21 mouse cellular contexts compared by ENCODE assay signal in the genomic region with DNA sequence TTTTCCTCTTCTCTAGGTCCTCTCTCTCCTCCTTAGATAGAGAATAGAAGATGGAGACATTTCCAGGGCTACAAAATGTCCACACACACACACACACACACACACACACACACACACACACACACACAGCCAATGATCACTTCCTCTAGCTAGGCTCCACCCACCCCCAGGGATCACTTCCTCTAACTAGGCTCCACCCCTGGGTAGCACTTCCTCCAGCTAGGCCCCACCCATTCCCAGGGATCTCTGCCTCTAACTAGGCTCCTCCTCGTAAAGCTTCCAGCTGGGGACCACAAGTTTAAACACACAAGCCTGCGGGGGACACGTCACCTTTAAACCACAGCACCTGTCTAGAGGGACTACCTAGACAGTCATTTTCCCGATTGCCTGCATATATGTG. TPM values are rescaled to one million over a fixed set of nuclear protein-coding genes. Genes with fewer than 3 reads are reported as not detected.
DNase-seq lines count a peak whose midpoint lies in the region; ATAC-seq and TF ChIP-seq lines count a peak whose summit lies in the region.
"Had no signal": no experiment of that assay in that cellular context is flagged by ENCODE, and none has a peak within 500 bp of the region (broad histone marks: within the 10 kb centered on the region; RNA-seq: fewer than 3 reads in every experiment).

No protein-coding gene starts in this region.

- H3K36me3 ChIP-seq in lung, postnatal 0 days (ENCODE audit: insufficient read depth, low read length): no peaks in the 10 kb centered on the region
- H3K36me3 ChIP-seq in MEL (ENCODE audit: control insufficient read depth in 1 of 2, insufficient read depth in 2 of 2, low read length in 2 of 2): no peaks in the 10 kb centered on the region
- no peaks in the 10 kb centered on the region for H3K36me3 ChIP-seq in intestine, embryonic 15.5 days
- H3K36me3 ChIP-seq: embryonic facial prominence, embryonic 15.5 days; forebrain, embryonic 10.5 days; hindbrain, embryonic 12.5 days had no signal

- no peak for TF ChIP-seq POLR2A in MEL (IDR thresholded peaks at IDR 0.05; ENCODE audit: control insufficient read depth in 1 of 2, insufficient read depth in 1 of 2, low read depth in 1 of 2, low read length in 2 of 2, poor library complexity in 1 of 2)

- TF ChIP-seq EP300 in lung, postnatal 0 days (IDR thresholded peaks at IDR 0.05): no peak
- no peak for TF ChIP-seq EP300 in MEL (IDR thresholded peaks at IDR 0.05; ENCODE audit: low read depth in 1 of 2, low read length in 2 of 2)

- no peaks in the 10 kb centered on the region; the same call in 1 of the 2 replicates for H3K4me1 ChIP-seq in lung, postnatal 0 days (ENCODE audit: insufficient read depth, low read depth, low read length)
- no peaks in the 10 kb centered on the region for H3K4me1 ChIP-seq in MEL (ENCODE audit: control insufficient read depth in 1 of 2, insufficient read depth in 2 of 2, low read length in 2 of 2)
- H3K4me1 ChIP-seq in intestine, embryonic 15.5 days (replicated peaks): no peaks in the 10 kb centered on the region
- H3K4me1 ChIP-seq: embryonic facial prominence, embryonic 15.5 days; forebrain, embryonic 10.5 days; hindbrain, embryonic 12.5 days had no signal

- no peak overlapping the region for H3K4me3 ChIP-seq in lung, postnatal 0 days (ENCODE audit: low read depth, low read length)
- H3K4me3 ChIP-seq in MEL (ENCODE audit: control insufficient read depth in 1 of 2, insufficient read depth in 1 of 2, low read depth in 2 of 2, low read length in 2 of 2): no peak overlapping the region
- no peak overlapping the region for H3K4me3 ChIP-seq in intestine, embryonic 15.5 days (replicated peaks)
- H3K4me3 ChIP-seq: embryonic facial prominence, embryonic 15.5 days; forebrain, embryonic 10.5 days; hindbrain, embryonic 12.5 days had no signal

- DNase-seq in lung, postnatal 0 days (ENCODE audit: low spot score): peak; percentile 7
- DNase-seq in lung, postnatal 25 days (ENCODE audit: low spot score): no peak
- peak; percentile 36 for DNase-seq in 3T3-L1 (ENCODE audit: low read depth, low spot score)
- peak; percentile 12 for DNase-seq in MEL (ENCODE audit: low read depth, low spot score)
- peak; percentile 7 for DNase-seq in induced T-regulatory cell, adult 2 months (ENCODE audit: low read depth)
- DNase-seq in left cerebral cortex, adult 18-20 months (ENCODE audit: low spot score in 2 of 2): no peak
- DNase-seq: cerebellum, adult 9-11 months; embryo, embryonic 11 days; gastrocnemius, postnatal 10 days; kidney, postnatal 10 days; layer of hippocampus, adult 9-11 months; midbrain, embryonic 14.5 days; spleen, adult 18-20 months; thymus, postnatal 25 days had no signal

- H3K27ac ChIP-seq in lung, postnatal 0 days (ENCODE audit: low read length): no peak overlapping the region
- no peak overlapping the region for H3K27ac ChIP-seq in MEL (ENCODE audit: control insufficient read depth, low read depth, low read length)
- H3K27ac ChIP-seq in intestine, embryonic 15.5 days: no peak overlapping the region
- H3K27ac ChIP-seq: embryonic facial prominence, embryonic 15.5 days; forebrain, embryonic 10.5 days; hindbrain, embryonic 12.5 days; macrophage; stomach, postnatal 0 days had no signal

- no peak overlapping the region for H3K4me2 ChIP-seq in lung, postnatal 0 days (replicated peaks; ENCODE audit: low read depth, low read length)
- H3K4me2 ChIP-seq in intestine, embryonic 15.5 days (replicated peaks): no peak overlapping the region
- H3K4me2 ChIP-seq: embryonic facial prominence, embryonic 15.5 days; hindbrain, embryonic 12.5 days had no signal

- H3K9me3 ChIP-seq in lung, postnatal 0 days (ENCODE audit: low read length): no peaks in the 10 kb centered on the region
- no peaks in the 10 kb centered on the region for H3K9me3 ChIP-seq in MEL (replicated peaks; ENCODE audit: insufficient read depth, low read length)
- no peaks in the 10 kb centered on the region for H3K9me3 ChIP-seq in intestine, embryonic 15.5 days
- H3K9me3 ChIP-seq: embryonic facial prominence, embryonic 15.5 days; forebrain, embryonic 10.5 days; hindbrain, embryonic 12.5 days had no signal

- no peak for TF ChIP-seq RAD21 in MEL (IDR thresholded peaks at IDR 0.05; ENCODE audit: low read depth, low read length)

- no peaks in the 10 kb centered on the region for H3K79me2 ChIP-seq in MEL (ENCODE audit: control insufficient read depth, insufficient read depth, low read length, poor library complexity)

- H3K9ac ChIP-seq in lung, postnatal 0 days (replicated peaks; ENCODE audit: low read depth): no peak overlapping the region
- H3K9ac ChIP-seq in MEL (ENCODE audit: control insufficient read depth, low read depth, low read length, poor library complexity, severe bottlenecking): no peak overlapping the region
- no peak overlapping the region for H3K9ac ChIP-seq in intestine, embryonic 15.5 days
- H3K9ac ChIP-seq: embryonic facial prominence, embryonic 15.5 days; hindbrain, embryonic 12.5 days had no signal

- no peaks in the 10 kb centered on the region for H3K27me3 ChIP-seq in lung, postnatal 0 days (replicated peaks; ENCODE audit: insufficient read depth, low read length)
- H3K27me3 ChIP-seq in MEL (ENCODE audit: control insufficient read depth in 1 of 2, insufficient read depth in 2 of 2, low read length in 2 of 2): no peaks in the 10 kb centered on the region
- no peaks in the 10 kb centered on the region for H3K27me3 ChIP-seq in intestine, embryonic 15.5 days (replicated peaks)
- H3K27me3 ChIP-seq: embryonic facial prominence, embryonic 15.5 days had no signal

- TF ChIP-seq CTCF in lung, postnatal 0 days (IDR thresholded peaks at IDR 0.05): no peak
- TF ChIP-seq CTCF in MEL (IDR thresholded peaks at IDR 0.05 in 2 of 3, conservative IDR thresholded peaks at IDR 0.05 in 1 of 3; ENCODE audit: control insufficient read depth in 1 of 3, insufficient read depth in 1 of 3, low read depth in 2 of 3, low read length in 3 of 3, poor library complexity in 1 of 3, severe bottlenecking in 1 of 3): no peak

- 81% methylated on average over 4 of the region's 4 CpGs for WGBS in lung, postnatal 0 days
- 81% methylated on average over 4 of the region's 4 CpGs for WGBS in intestine, embryonic 15.5 days

- no peak for ATAC-seq in lung, postnatal 0 days
- ATAC-seq in intestine, embryonic 15.5 days: no peak
- ATAC-seq: intestine, postnatal 0 days had no signal

TF ChIP-seq in MEL, 35 proteins besides CTCF, POLR2A, EP300 and RAD21:
- TF ChIP-seq GATA1 (IDR thresholded peaks at IDR 0.05; ENCODE audit: low read depth, low read length) (no peak), UBTF (IDR thresholded peaks at IDR 0.05; ENCODE audit: borderline replicate concordance, insufficient read depth, low read depth, low read length) (no peak), MAZ (IDR thresholded peaks at IDR 0.05; ENCODE audit: low read depth, low read length) (no peak), NELFE (IDR thresholded peaks at IDR 0.05; ENCODE audit: low read depth, low read length) (no peak), ZC3H11A (IDR thresholded peaks at IDR 0.05; ENCODE audit: low read depth, low read length) (no peak), POLR2AphosphoS2 (IDR thresholded peaks at IDR 0.05; ENCODE audit: low read length) (no peak), ELF1 (IDR thresholded peaks at IDR 0.05; ENCODE audit: low read depth, low read length) (no peak), CHD1 (IDR thresholded peaks at IDR 0.05; ENCODE audit: low read depth, low read length) (no peak), BHLHE40 (IDR thresholded peaks at IDR 0.05; ENCODE audit: borderline replicate concordance, low read depth, low read length) (no peak), KAT2A (conservative IDR thresholded peaks at IDR 0.05; ENCODE audit: low read depth, low read length) (no peak), USF2 (IDR thresholded peaks at IDR 0.05; ENCODE audit: borderline replicate concordance in 1 of 2, insufficient read depth in 1 of 2, low read depth in 1 of 2, low read length in 2 of 2) (no peak), SMC3 (IDR thresholded peaks at IDR 0.05; ENCODE audit: low read depth, low read length) (no peak), POLR2AphosphoS5 (IDR thresholded peaks at IDR 0.05; ENCODE audit: borderline replicate concordance, low read depth, low read length) (no peak), MXI1 (IDR thresholded peaks at IDR 0.05; ENCODE audit: low read depth, low read length) (no peak), MEF2A (IDR thresholded peaks at IDR 0.05; ENCODE audit: extremely low read depth, insufficient replicate concordance, low read depth, low read length, poor library complexity, severe bottlenecking) (no peak), MAFK (IDR thresholded peaks at IDR 0.05; ENCODE audit: borderline replicate concordance, low read depth, low read length) (no peak), NRF1 (IDR thresholded peaks at IDR 0.05; ENCODE audit: insufficient read depth, low read depth, low read length, poor library complexity, severe bottlenecking) (no peak), MYC (IDR thresholded peaks at IDR 0.05; ENCODE audit: low read depth, low read length) (no peak)

RNA-seq across cellular contexts. Expression of gene Coa6, which starts 34.7 kb away (rescaled TPM):
- 53.4 and 53.5 TPM in 2 replicates for polyA plus RNA-seq in lung, postnatal 0 days (2015; fragmentation: Nextera tagmentation; extraction: Ambion mirVana)
- total RNA-seq in MEL (2012; rRNA removed): 39.3 and 42.6 TPM in 2 replicates
- polyA plus RNA-seq in MEL (2012; ENCODE audit: insufficient read depth in 1 of 2, insufficient read length in 2 of 2, low read depth in 1 of 2, low replicate concordance in 2 of 2, missing spikeins in 1 of 2): 10 to 100 TPM in 1 of 2 experiments, not detected in 1; 31.1 TPM
- 10 to 100 TPM; 25.2 to 28.6 TPM for total RNA-seq in left cerebral cortex, adult 18-20 months (2021)
- 68.2 and 70.9 TPM in 2 replicates for polyA plus RNA-seq in intestine, embryonic 15.5 days (2015; fragmentation: Nextera tagmentation; extraction: Ambion mirVana)

Comparison
In these comparisons a context has a peak if more than half of its experiments do, and no peak if none do; other contexts are left out.
1. DNase-seq: peak in lung, postnatal 0 days (single experiment), 3T3-L1 (single experiment), MEL (single experiment) and induced T-regulatory cell, adult 2 months (single experiment); none in lung, postnatal 25 days (single experiment) and left cerebral cortex, adult 18-20 months (0 of 2).